Mouse (Mus musculus) kidney, adult 18-20 months (tissue): ENCODE measurements around the gene Hbq1b.

Experiments
- DNase-seq: peaks from one replicate; pipeline ENCODE4 v3.0.0; 2021

Hbq1b gene

GRCm38 (mm10) chr11:32302824-32303419 lies 16.2 kb downstream of the Hbq1b start:
- DNase-seq, result no peak

GRCm38 (mm10) chr11:32303455-32303854 lies 16.7 kb downstream of the Hbq1b start:
- no peak for DNase-seq

GRCm38 (mm10) chr11:32307006-32307405 lies 20.2 kb downstream of the Hbq1b start:
- DNase-seq, result no peak

GRCm38 (mm10) chr11:32309446-32309845 lies 22.7 kb downstream of the Hbq1b start:
- no peak for DNase-seq

- DNase-seq, result no peak
Measured at GRCm38 (mm10) chr11:32309928-32310327, 23.2 kb downstream of the Hbq1b start.

- DNase-seq, result no peak
Measured at GRCm38 (mm10) chr11:32316009-32316408, 29.2 kb downstream of the Hbq1b start.

- no peak for DNase-seq
Measured at GRCm38 (mm10) chr11:32320507-32321195, 33.9 kb downstream of the Hbq1b start.

GRCm38 (mm10) chr11:32321196-32321565 lies 34.4 kb downstream of the Hbq1b start:
- peak; percentile 54 for DNase-seq

- DNase-seq, result peak; percentile 90
Measured at GRCm38 (mm10) chr11:32324609-32325008, 37.8 kb downstream of the Hbq1b start.

GRCm38 (mm10) chr11:32331075-32331474 lies 44.3 kb downstream of the Hbq1b start:
- DNase-seq, result peak; percentile 32

GRCm38 (mm10) chr11:32331861-32332260 lies 45.1 kb downstream of the Hbq1b start:
- DNase-seq, result no peak

- DNase-seq, result no peak
Measured at GRCm38 (mm10) chr11:32333235-32333634, 46.5 kb downstream of the Hbq1b start.

GRCm38 (mm10) chr11:32336435-32336907 lies 49.7 kb downstream of the Hbq1b start:
- DNase-seq, result no peak
